Mouse (Mus musculus): ENCODE data around the gene Fgfr2. TPM values are rescaled to one million over a fixed set of nuclear protein-coding genes. Genes with fewer than 3 reads are reported as not detected.
"Not testable (repeated sequence)": the region's sequence is repeated elsewhere in the genome, so short reads cannot be mapped to it uniquely, and the experiment has no call there.

Fgfr2 gene
- polyA plus RNA-seq, 1 experiment, result 114 TPM

GRCm38 (mm10) chr7:132541566-132541965 is 581.6 kb downstream of the Fgfr2 start:
- TF ChIP-seq CTCF (IDR thresholded peaks at IDR 0.05; ENCODE audit: insufficient read depth, low read length), result no peak
- TF ChIP-seq POLR2A (IDR thresholded peaks at IDR 0.05; ENCODE audit: borderline replicate concordance, extremely low read depth, low read depth, low read length), result no peak
- no peak overlapping the region for H3K4me3 ChIP-seq (replicated peaks; ENCODE audit: extremely low read depth, low read depth, low read length)
- H3K4me1 ChIP-seq (ENCODE audit: control insufficient read depth, insufficient read depth, low read length), result no peaks in the 10 kb centered on the region
- WGBS, result 65% methylated on average over 3 of the region's 3 CpGs
- DNase-seq, result no peak

- H3K4me1 ChIP-seq (ENCODE audit: control insufficient read depth, insufficient read depth, low read length), result no peaks in the 10 kb centered on the region
- 87% methylated on average over 4 of the region's 4 CpGs for WGBS
- DNase-seq, result no peak
- TF ChIP-seq POLR2A (IDR thresholded peaks at IDR 0.05; ENCODE audit: borderline replicate concordance, extremely low read depth, low read depth, low read length), result no peak
- H3K4me3 ChIP-seq (replicated peaks; ENCODE audit: extremely low read depth, low read depth, low read length), result no peak overlapping the region
These were observed 582.6 kb downstream of the Fgfr2 start for GRCm38 (mm10) chr7:132540597-132540996.

- no peak for TF ChIP-seq CTCF (IDR thresholded peaks at IDR 0.05; ENCODE audit: insufficient read depth, low read length)
- TF ChIP-seq POLR2A (IDR thresholded peaks at IDR 0.05; ENCODE audit: borderline replicate concordance, extremely low read depth, low read depth, low read length), result no peak
- no peak for DNase-seq
- 79% methylated on average over 3 of the region's 3 CpGs for WGBS
- Histone ChIP-seq H3K4me1 (ENCODE audit: control insufficient read depth, insufficient read depth, low read length) (no peaks in the 10 kb centered on the region), H3K4me3 (replicated peaks; ENCODE audit: extremely low read depth, low read depth, low read length) (no peak overlapping the region)
These were observed 593.9 kb downstream of the Fgfr2 start for GRCm38 (mm10) chr7:132529206-132529605.

- Histone ChIP-seq H3K4me1 (ENCODE audit: control insufficient read depth, insufficient read depth, low read length) (no peaks in the 10 kb centered on the region), H3K4me3 (replicated peaks; ENCODE audit: extremely low read depth, low read depth, low read length) (no peak overlapping the region)
- DNase-seq, result no peak
- WGBS, result 70% methylated on average over 7 of the region's 7 CpGs
- TF ChIP-seq POLR2A (IDR thresholded peaks at IDR 0.05; ENCODE audit: borderline replicate concordance, extremely low read depth, low read depth, low read length) (no peak), CTCF (IDR thresholded peaks at IDR 0.05; ENCODE audit: insufficient read depth, low read length) (no peak)
These were observed 609.6 kb downstream of the Fgfr2 start for GRCm38 (mm10) chr7:132513419-132513982.

- 60% methylated on average over 2 of the region's 2 CpGs for WGBS
These were observed 614.0 kb downstream of the Fgfr2 start for GRCm38 (mm10) chr7:132509110-132509509.

GRCm38 (mm10) chr7:132507361-132507760 is 615.8 kb downstream of the Fgfr2 start:
- 49% methylated on average over 4 of the region's 4 CpGs for WGBS
- no peaks in the 10 kb centered on the region for H3K4me1 ChIP-seq (ENCODE audit: control insufficient read depth, insufficient read depth, low read length)
- no peak for TF ChIP-seq POLR2A (IDR thresholded peaks at IDR 0.05; ENCODE audit: borderline replicate concordance, extremely low read depth, low read depth, low read length)
- peak; percentile 33; the same call in 1 of the 2 replicates for TF ChIP-seq CTCF (IDR thresholded peaks at IDR 0.05; ENCODE audit: insufficient read depth, low read length)
- no peak for DNase-seq
- no peak overlapping the region for H3K4me3 ChIP-seq (replicated peaks; ENCODE audit: extremely low read depth, low read depth, low read length)

More at GRCm38 (mm10) chr7:132509110-132509509, 614.0 kb downstream of the Fgfr2 start:
- H3K4me3 ChIP-seq (replicated peaks; ENCODE audit: extremely low read depth, low read depth, low read length), result no peak overlapping the region
- no peak for DNase-seq
- no peaks in the 10 kb centered on the region for H3K4me1 ChIP-seq (ENCODE audit: control insufficient read depth, insufficient read depth, low read length)
- TF ChIP-seq POLR2A (IDR thresholded peaks at IDR 0.05; ENCODE audit: borderline replicate concordance, extremely low read depth, low read depth, low read length) (no peak), CTCF (IDR thresholded peaks at IDR 0.05; ENCODE audit: insufficient read depth, low read length) (no peak)

GRCm38 (mm10) chr7:132506226-132506625 is 616.9 kb downstream of the Fgfr2 start:
- no peak for DNase-seq
- TF ChIP-seq CTCF (IDR thresholded peaks at IDR 0.05; ENCODE audit: insufficient read depth, low read length) (no peak), POLR2A (IDR thresholded peaks at IDR 0.05; ENCODE audit: borderline replicate concordance, extremely low read depth, low read depth, low read length) (no peak)
- WGBS, result 49% methylated on average over 5 of the region's 5 CpGs
- Histone ChIP-seq H3K4me1 (ENCODE audit: control insufficient read depth, insufficient read depth, low read length) (no peaks in the 10 kb centered on the region), H3K4me3 (replicated peaks; ENCODE audit: extremely low read depth, low read depth, low read length) (no peak overlapping the region)

- not testable (repeated sequence) for DNase-seq; H3K4me3 ChIP-seq (replicated peaks; ENCODE audit: extremely low read depth, low read depth, low read length); H3K4me1 ChIP-seq (ENCODE audit: control insufficient read depth, insufficient read depth, low read length)
These were observed 620.7 kb downstream of the Fgfr2 start for GRCm38 (mm10) chr7:132502445-132502844.

- Histone ChIP-seq H3K4me1 (ENCODE audit: control insufficient read depth, insufficient read depth, low read length) (no peaks in the 10 kb centered on the region), H3K4me3 (replicated peaks; ENCODE audit: extremely low read depth, low read depth, low read length) (no peak overlapping the region)
- WGBS, result 99% methylated on average over 3 of the region's 3 CpGs
- TF ChIP-seq POLR2A (IDR thresholded peaks at IDR 0.05; ENCODE audit: borderline replicate concordance, extremely low read depth, low read depth, low read length), result no peak
- TF ChIP-seq CTCF (IDR thresholded peaks at IDR 0.05; ENCODE audit: insufficient read depth, low read length), result no peak
- no peak for DNase-seq
These were observed 626.0 kb downstream of the Fgfr2 start for GRCm38 (mm10) chr7:132497142-132497541.

- TF ChIP-seq POLR2A (IDR thresholded peaks at IDR 0.05; ENCODE audit: borderline replicate concordance, extremely low read depth, low read depth, low read length) (no peak), CTCF (IDR thresholded peaks at IDR 0.05; ENCODE audit: insufficient read depth, low read length) (no peak)
- DNase-seq, result no peak
- 28% methylated on average over 4 of the region's 4 CpGs for WGBS
- Histone ChIP-seq H3K4me1 (ENCODE audit: control insufficient read depth, insufficient read depth, low read length) (no peaks in the 10 kb centered on the region), H3K4me3 (replicated peaks; ENCODE audit: extremely low read depth, low read depth, low read length) (no peak overlapping the region)
These were observed 628.9 kb downstream of the Fgfr2 start for GRCm38 (mm10) chr7:132494263-132494662.
